Mouse (Mus musculus) layer of hippocampus, adult 8-10 months (tissue): ENCODE results near the gene Prps1. TPM values are rescaled to one million over a fixed set of nuclear protein-coding genes. Genes with fewer than 3 reads are reported as not detected.
"Not testable (repeated sequence)": the region's sequence is repeated elsewhere in the genome, so short reads cannot be mapped to it uniquely, and the experiment has no call there.

Experiments
- DNase-seq, 2 experiments: peaks; one replicate each; pipeline ENCODE4 v3.0.0; 2022; ENCODE audit warnings: low spot score in 2 of 2
- total RNA-seq, 4 experiments: library from RNA; stranded (reverse); gene quantifications; 2 replicates each; pipeline ENCODE4 v1.2.4; 2022

Prps1 gene
- total RNA-seq: 10 to 100 TPM; 67.9 to 77.7 (median 73.4) TPM

- peak; percentile 58 to 87 for DNase-seq
Measured at GRCm38 (mm10) chrX:140456279-140456731, at the start of gene Prps1. Prps1 (plus strand) TSS chrX:140456613.

- DNase-seq: no peak
Measured at GRCm38 (mm10) chrX:140407593-140407992, 48.8 kb upstream of the Prps1 start.

- DNase-seq: peak; percentile 14 to 27
Measured at GRCm38 (mm10) chrX:140418467-140418866, 37.9 kb upstream of the Prps1 start.

GRCm38 (mm10) chrX:140427124-140427523 is 29.3 kb upstream of the Prps1 start:
- DNase-seq: no peak

- DNase-seq: no peak
Measured at GRCm38 (mm10) chrX:140428252-140428651, 28.2 kb upstream of the Prps1 start.

- DNase-seq: no peak
Measured at GRCm38 (mm10) chrX:140429985-140430384, 26.4 kb upstream of the Prps1 start.

- no peak for DNase-seq
Measured at GRCm38 (mm10) chrX:140430506-140430905, 25.9 kb upstream of the Prps1 start.

GRCm38 (mm10) chrX:140431981-140432380 is 24.4 kb upstream of the Prps1 start:
- no peak for DNase-seq

- DNase-seq: no peak
Measured at GRCm38 (mm10) chrX:140432786-140433185, 23.6 kb upstream of the Prps1 start.

- no peak for DNase-seq
Measured at GRCm38 (mm10) chrX:140437906-140438305, 18.5 kb upstream of the Prps1 start.

GRCm38 (mm10) chrX:140445551-140445950 is 10.9 kb upstream of the Prps1 start:
- no peak for DNase-seq

- no peak for DNase-seq
Measured at GRCm38 (mm10) chrX:140450071-140450470, 6.3 kb upstream of the Prps1 start.

GRCm38 (mm10) chrX:140456751-140457491 is 508 bp downstream of the Prps1 start:
- DNase-seq: no peak

GRCm38 (mm10) chrX:140457502-140457901 is 1.1 kb downstream of the Prps1 start:
- DNase-seq: no peak

GRCm38 (mm10) chrX:140478231-140478630 is 21.8 kb downstream of the Prps1 start:
- no peak for DNase-seq

- DNase-seq: peak; percentile 5 to 9
Measured at GRCm38 (mm10) chrX:140479171-140479570, 22.8 kb downstream of the Prps1 start.

GRCm38 (mm10) chrX:140489174-140489573 is 32.8 kb downstream of the Prps1 start:
- no peak for DNase-seq

- no peak for DNase-seq
Measured at GRCm38 (mm10) chrX:140490203-140490602, 33.8 kb downstream of the Prps1 start.

GRCm38 (mm10) chrX:140491884-140492571 is 35.6 kb downstream of the Prps1 start:
- peak in 1 of 2 experiments; percentile 34 for DNase-seq

- DNase-seq: no peak
Measured at GRCm38 (mm10) chrX:140493527-140494029, 37.2 kb downstream of the Prps1 start.

GRCm38 (mm10) chrX:140494170-140494569 is 37.8 kb downstream of the Prps1 start:
- no peak for DNase-seq

- DNase-seq: not testable (repeated sequence)
Measured at GRCm38 (mm10) chrX:140498431-140498830, 42.0 kb downstream of the Prps1 start.
